Mouse (Mus musculus): ENCODE results near the gene Cmpk1.

- TF ChIP-seq EP300 (IDR thresholded peaks at IDR 0.05; ENCODE audit: low read depth) (no peak), CTCF (IDR thresholded peaks at IDR 0.05; ENCODE audit: low read depth) (peak; percentile 51)
Observed at GRCm38 (mm10) chr4:114983020-114983419, 4.0 kb downstream of the Cmpk1 start.

Measured in liver, postnatal 0 days (tissue).